Mouse (Mus musculus) ES-E14 (cell line): ENCODE measurements around the gene Ptx4.

Experiments used
- HCFC1 ChIP-seq: IDR thresholded peaks from 2 replicates; pipeline ENCODE4 v1.6.1; 2012; ENCODE audit warnings: low read length, inconsistent platforms, borderline replicate concordance; ENCODE audit not compliant: insufficient read depth
- MAFK ChIP-seq: IDR thresholded peaks from 2 replicates; pipeline ENCODE4 v1.6.1; 2014; ENCODE audit warnings: mild to moderate bottlenecking, low read depth, low read length, inconsistent platforms; ENCODE audit not compliant: insufficient read depth

DNA sequence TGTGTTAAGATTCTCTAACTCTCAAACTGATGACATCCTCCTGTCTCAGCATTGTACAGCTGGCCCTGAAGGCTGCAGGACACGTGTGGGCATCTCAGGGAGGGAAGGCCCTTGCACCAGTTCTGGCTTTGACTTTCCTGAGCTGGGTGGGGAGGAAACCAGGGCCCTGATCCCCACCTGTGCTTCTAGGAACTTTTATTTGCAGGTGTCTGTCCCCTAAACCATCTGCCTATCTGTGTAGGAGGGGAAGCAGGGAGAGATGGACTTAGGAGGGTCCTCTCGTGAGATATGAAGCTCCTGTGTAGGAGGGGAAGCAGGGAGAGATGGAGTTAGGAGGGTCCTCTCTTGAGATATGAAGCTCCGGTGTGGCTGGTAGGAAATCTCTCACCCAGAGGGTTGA is 37.7 kb upstream of the Ptx4 start:
- TF ChIP-seq MAFK (no peak), HCFC1 (no peak)
